Mouse (Mus musculus) cortical plate, adult 2 months (tissue): Measurements from ENCODE around the gene Bhlhe23. TPM values are rescaled to one million over a fixed set of nuclear protein-coding genes. Genes with fewer than 3 reads are reported as not detected.

Experiments
- H3K27ac ChIP-seq: fragments of 200-500 bp; 2 replicates; pipeline ENCODE4 v1.5.1; 2012; ENCODE audit warnings: low read length, control low read depth, inconsistent platforms; ENCODE audit not compliant: insufficient read depth
- H3K4me1 ChIP-seq: fragments of 200-500 bp; 2 replicates; pipeline ENCODE4 v1.6.1; 2011; ENCODE audit warnings: low read length; ENCODE audit not compliant: control insufficient read depth, insufficient read depth
- H3K4me3 ChIP-seq: fragments of 200-500 bp; 2 replicates; pipeline ENCODE4 v1.5.1; 2011; ENCODE audit warnings: mild to moderate bottlenecking, low read length, control low read depth; ENCODE audit not compliant: insufficient read depth
- CTCF ChIP-seq: fragments of 200-500 bp; IDR thresholded peaks from 2 replicates; pipeline ENCODE4 v1.5.1; 2011; ENCODE audit warnings: mild to moderate bottlenecking, control low read depth, low read length; ENCODE audit not compliant: insufficient read depth; ENCODE audit errors: extremely low read depth
- POLR2A ChIP-seq: fragments of 200-500 bp; IDR thresholded peaks from 2 replicates; pipeline ENCODE4 v1.6.1; 2011; ENCODE audit warnings: mild to moderate bottlenecking, low read length, control low read depth; ENCODE audit not compliant: insufficient read depth; ENCODE audit errors: extremely low read depth
- polyA plus RNA-seq: library from polyadenylated mRNA; depleted of rRNA; stranded (reverse); fragments of >200 nt; gene quantifications from 2 replicates; pipeline ENCODE4 v1.2.3, GENCODE M21; 2012

Gene Bhlhe23
- polyA plus RNA-seq, 1 experiment = not detected

DNA sequence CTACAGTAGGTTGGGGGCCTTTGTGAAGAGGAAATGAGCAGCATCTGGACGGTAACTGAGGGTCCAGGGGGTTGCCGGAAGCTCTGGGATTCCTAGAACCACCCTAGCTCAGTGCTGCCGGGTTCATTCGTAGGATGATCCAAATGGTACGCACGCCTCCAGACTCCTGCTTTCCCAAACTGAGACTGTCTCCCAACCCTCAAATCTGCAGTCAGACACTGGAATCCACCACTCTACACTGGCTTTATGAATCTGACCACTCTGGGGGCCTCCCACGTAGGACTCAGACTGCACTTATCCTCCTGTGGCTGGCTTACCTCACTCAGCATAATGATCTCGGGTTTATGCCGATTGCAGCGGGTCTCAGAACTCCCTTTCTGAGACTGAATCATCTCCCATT is 32.8 kb upstream of the Bhlhe23 start:
- no peak for TF ChIP-seq POLR2A
- no peak for TF ChIP-seq CTCF
- H3K27ac ChIP-seq = no peak overlapping the region
- peaks cover 3% of the 10 kb centered on the region; the same call in 1 of the 2 replicates for H3K4me1 ChIP-seq
- no peak overlapping the region for H3K4me3 ChIP-seq

DNA sequence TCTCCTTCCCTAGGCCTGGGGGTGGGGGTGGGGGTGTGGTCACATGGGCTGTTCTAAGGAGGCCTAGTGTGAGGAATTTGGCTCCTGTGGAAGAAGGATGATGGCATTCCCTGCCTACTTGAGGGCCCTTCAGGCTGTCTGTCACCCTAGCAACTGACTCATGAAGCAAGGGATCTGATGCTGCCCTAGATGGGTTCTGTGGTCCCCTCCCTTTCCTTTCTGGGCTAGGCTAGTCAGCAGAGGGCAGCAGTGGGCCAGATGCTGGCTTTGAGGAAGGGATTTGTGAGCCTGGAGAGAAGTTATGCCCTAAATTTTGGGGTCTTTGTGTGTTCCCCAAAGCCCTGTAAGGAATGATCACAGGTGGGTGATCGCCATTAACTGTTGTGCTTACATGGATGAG is 29.3 kb upstream of the Bhlhe23 start:
- H3K4me1 ChIP-seq = peaks cover 2% of the 10 kb centered on the region; the same call in 1 of the 2 replicates
- H3K27ac ChIP-seq = no peak overlapping the region
- no peak overlapping the region for H3K4me3 ChIP-seq
- TF ChIP-seq POLR2A (no peak), CTCF (peak; percentile 78)

DNA sequence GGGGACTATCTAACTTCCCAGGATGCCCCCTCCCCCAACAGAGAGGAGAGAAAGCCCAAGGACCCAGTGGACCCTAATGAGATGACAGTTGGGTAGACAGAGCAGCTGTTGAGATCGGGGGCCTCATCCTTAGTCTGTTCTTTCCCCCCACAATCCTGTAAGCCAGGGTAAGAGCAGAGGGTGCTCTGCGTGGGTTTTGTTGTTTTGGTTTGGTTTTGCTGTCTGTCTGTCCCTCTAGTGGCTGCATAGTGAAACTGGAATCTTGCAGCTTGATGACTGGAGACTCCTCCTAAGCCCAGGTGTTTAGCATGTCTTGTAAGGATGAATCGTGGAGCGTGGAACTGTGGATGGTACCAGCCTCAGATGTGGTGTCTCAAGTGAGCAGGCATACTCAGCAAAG is 19.3 kb upstream of the Bhlhe23 start:
- no peaks in the 10 kb centered on the region for H3K4me1 ChIP-seq
- H3K27ac ChIP-seq = no peak overlapping the region
- H3K4me3 ChIP-seq = no peak overlapping the region
- TF ChIP-seq CTCF (0 out of 2 replicates have a peak, but pooled peaks have one; percentile 5), POLR2A (no peak)

DNA sequence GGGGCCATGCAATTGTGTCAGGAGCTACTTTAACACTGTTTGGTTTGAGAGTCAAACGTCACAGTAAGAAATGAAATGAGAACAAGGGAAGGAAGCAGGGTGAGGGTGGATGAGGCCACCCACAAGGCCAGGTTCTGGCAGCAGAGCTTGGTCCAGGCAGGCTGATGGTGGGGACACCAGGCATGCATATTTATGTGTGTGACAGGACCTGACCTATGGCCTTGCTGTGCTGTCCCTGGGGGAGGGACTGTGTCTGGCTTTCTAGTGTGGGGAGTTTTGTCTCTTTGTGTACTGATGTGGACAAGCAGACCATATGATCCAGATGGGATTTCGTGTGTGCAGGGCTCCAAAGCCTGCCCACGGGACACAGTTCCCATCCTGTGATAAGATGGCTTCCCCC is 18.9 kb upstream of the Bhlhe23 start:
- no peak for TF ChIP-seq POLR2A
- TF ChIP-seq CTCF = no peak
- H3K27ac ChIP-seq = no peak overlapping the region
- H3K4me3 ChIP-seq = no peak overlapping the region
- no peaks in the 10 kb centered on the region for H3K4me1 ChIP-seq

DNA sequence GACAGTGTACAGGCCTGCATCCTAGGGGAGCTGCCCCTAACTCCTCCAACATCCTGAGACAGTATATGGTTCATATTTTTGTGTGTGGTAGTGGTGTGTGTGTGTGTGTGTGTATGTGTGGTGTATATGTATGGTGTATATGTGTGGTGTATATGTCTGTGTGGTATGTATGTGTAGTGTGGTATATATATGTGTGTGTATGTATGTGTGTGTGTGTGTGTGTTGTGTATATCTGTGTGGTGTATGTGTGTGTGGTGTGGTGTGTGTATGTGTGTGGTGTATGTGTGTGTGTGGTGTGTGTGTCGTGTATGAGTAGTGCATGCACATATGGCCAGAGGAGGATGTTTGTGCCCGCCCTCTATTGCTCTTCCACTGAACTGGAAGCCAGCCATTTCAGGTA is 17.7 kb upstream of the Bhlhe23 start:
- TF ChIP-seq POLR2A (no peak), CTCF (no peak)
- Histone ChIP-seq H3K27ac (no peak overlapping the region), H3K4me1 (no peaks in the 10 kb centered on the region; the same call in 1 of the 2 replicates), H3K4me3 (no peak overlapping the region)

DNA sequence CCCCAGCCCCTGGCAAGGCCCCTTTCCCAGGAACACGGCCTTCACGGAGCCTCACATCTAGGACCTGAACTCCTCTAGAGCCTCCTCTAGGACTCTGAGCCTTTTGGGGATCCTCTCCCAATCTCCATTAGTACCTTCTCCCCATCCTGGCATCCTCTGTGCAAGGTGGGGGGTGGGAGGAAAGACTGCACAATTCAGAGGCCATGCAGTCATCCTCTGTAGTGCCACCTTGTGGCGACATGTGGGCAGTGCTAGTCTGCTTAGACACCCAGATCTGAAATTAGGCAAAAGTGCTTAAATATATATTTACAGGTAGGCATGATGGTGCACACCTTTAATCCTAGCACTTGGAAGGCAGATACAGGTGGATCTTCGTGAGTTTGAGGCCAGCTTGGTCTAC is 15.0 kb upstream of the Bhlhe23 start:
- Histone ChIP-seq H3K4me3 (no peak overlapping the region), H3K4me1 (no peaks in the 10 kb centered on the region; the same call in 1 of the 2 replicates), H3K27ac (no peak overlapping the region)
- TF ChIP-seq POLR2A (no peak), CTCF (peak; percentile 93)

DNA sequence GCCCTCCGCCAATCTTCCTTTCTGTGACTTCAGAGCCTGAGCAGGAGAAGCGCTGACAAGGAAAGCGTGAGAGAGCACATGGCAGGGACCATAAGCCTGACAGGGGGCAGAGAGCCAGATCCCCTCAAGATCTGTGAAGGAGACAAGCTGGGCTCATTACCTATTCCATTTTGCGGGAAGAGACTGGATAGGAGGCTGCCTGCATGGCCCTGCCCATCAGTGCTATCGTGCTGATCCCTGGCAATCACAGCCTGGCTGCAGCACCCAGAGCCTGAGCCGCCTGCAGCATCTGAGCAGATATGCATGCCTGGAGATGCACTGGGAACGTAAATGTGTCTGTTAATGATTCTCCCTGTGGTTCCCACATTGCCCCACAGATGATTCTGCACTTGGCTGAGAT is 12.1 kb upstream of the Bhlhe23 start:
- Histone ChIP-seq H3K4me3 (no peak overlapping the region), H3K4me1 (no peaks in the 10 kb centered on the region; the same call in 1 of the 2 replicates), H3K27ac (no peak overlapping the region)
- TF ChIP-seq POLR2A (no peak), CTCF (no peak)

DNA sequence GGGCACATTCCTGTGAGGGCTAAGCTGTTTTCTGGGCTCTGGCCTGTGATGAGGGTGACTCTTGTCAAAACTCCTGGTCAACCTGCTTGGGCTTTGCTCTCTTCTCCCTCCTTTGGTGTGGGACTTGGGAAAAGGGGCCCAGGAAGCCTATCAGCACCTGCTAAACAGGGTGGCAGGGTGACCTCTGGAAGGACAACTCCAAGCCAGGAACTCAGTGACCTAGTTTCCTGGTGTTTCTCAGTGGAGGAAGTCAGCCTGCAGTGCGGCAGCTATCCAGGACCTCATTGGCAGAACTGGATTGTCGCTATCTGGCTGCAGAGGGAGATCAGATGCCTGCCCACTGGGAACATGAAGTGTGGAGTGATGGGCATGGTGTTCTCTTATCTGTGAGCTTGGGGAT is 11.7 kb upstream of the Bhlhe23 start:
- Histone ChIP-seq H3K4me3 (no peak overlapping the region), H3K4me1 (no peaks in the 10 kb centered on the region; the same call in 1 of the 2 replicates), H3K27ac (no peak overlapping the region)
- no peak for TF ChIP-seq CTCF
- no peak for TF ChIP-seq POLR2A

DNA sequence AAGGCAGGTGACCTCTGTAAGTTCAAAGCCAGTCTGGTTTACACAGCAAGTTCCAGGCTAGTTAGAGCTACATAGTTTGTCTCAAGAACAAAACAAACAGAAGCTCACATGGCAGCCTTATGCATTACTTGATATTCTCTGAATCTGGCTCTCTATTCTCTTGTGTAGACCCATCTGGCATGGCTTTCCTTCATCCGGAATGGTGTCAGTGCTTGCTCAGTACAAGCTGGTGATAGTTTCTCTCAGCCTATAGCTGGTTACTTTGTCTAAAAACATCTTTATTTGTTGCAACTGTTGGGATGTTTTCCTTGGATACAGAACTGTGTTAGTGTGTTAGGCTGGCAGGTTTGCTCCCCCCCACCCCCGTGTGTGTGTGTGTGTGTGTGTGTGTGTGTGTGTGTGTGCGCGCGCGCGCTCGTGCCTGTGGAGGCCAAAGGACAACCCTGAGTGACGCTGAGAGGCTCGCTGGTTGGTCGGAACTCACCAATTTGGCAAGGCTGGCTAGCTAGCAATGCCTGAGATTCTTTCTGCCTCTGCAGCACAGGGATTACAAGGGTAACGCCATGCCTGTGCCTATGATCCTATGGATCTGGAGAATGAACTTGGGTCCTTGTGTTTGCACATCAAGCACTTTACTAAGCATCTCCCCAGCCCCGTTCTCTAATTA is 11.0 kb upstream of the Bhlhe23 start:
- no peaks in the 10 kb centered on the region; the same call in 1 of the 2 replicates for H3K4me1 ChIP-seq
- TF ChIP-seq POLR2A (no peak), CTCF (no peak)
- H3K4me3 ChIP-seq = no peak overlapping the region
- no peak overlapping the region for H3K27ac ChIP-seq

DNA sequence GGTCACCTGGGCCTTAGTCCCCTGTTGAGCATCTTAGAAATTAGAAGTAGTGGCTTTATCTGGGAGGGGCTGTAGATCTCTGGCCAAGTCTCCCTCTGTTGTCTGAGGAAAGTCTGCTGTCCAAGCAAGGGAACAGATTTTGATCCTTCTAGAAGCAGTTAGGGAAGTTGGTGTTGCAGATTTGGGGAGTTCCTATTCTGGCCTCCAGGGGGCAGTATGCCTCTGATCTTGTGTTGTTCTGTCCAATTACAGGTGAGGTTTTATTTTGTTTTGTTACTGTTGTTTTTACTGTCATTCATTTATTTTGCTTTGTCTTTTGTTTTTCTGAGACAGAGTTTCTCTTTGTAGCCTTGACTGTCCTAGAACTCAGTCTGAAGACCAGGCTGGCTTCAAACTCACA is 10.0 kb upstream of the Bhlhe23 start:
- TF ChIP-seq CTCF (peak; percentile 68), POLR2A (no peak)
- Histone ChIP-seq H3K27ac (no peak overlapping the region), H3K4me1 (no peaks in the 10 kb centered on the region; the same call in 1 of the 2 replicates), H3K4me3 (no peak overlapping the region)

DNA sequence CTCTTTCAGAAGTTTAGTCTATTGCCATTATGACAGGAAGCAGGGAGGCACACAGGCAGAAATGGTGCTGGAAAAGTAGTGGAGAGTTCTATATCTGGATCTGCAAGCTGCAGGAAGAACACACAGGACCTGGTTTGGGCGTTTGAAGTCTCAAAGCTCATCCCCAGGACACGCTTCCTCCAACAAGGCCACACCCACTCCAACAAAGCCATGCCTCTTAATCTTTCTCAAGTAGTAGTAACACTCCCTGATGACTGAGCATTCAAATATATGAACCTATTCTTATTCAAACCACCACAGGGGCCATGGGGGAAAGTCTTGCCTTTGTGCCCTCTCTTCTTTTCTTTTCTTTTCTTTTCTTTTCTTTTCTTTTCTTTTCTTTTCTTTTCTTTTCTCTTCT is 3.6 kb upstream of the Bhlhe23 start:
- H3K4me3 ChIP-seq = no peak overlapping the region
- TF ChIP-seq POLR2A (no peak), CTCF (no peak)
- H3K27ac ChIP-seq = no peak overlapping the region
- no peaks in the 10 kb centered on the region for H3K4me1 ChIP-seq
